Mouse (Mus musculus) lung, embryonic 14.5 days (tissue): ENCODE measurements at regions not wholly inside any gene's neighbourhood (a gene's known extent, or its start where the extent isn't known, plus 50 kb on each side); places are given as distances from the start of the nearest gene placed in this dataset.
"Not testable (repeated sequence)": the region's sequence is repeated elsewhere in the genome, so short reads cannot be mapped to it uniquely, and the experiment has no call there.

ENCODE experiments used
- ATAC-seq: fragments of 200-750 bp; cut with Nextera tagmentation; 2 replicates; pipeline ENCODE4 v1.8.0; 2017; ENCODE audit warnings: mild to moderate bottlenecking, moderate TSS enrichment, moderate library complexity; ENCODE audit not compliant: insufficient read depth
- DNase-seq: peaks from one replicate; pipeline ENCODE4 v3.0.0-alpha.2; 2015
- H3K27ac ChIP-seq: fragments of 300-500 bp; sonication (generic); 2 replicates; pipeline ENCODE4 v1.5.1; 2014; ENCODE audit warnings: low read depth, mild to moderate bottlenecking, moderate library complexity
- H3K27me3 ChIP-seq: fragments of 300-500 bp; sonication (generic); 2 replicates; pipeline ENCODE4 v1.6.1; 2014; ENCODE audit warnings: low read length, control low read depth; ENCODE audit not compliant: insufficient read depth
- H3K36me3 ChIP-seq: fragments of 300-500 bp; sonication (generic); 2 replicates; pipeline ENCODE4 v1.6.1; 2014; ENCODE audit warnings: control low read depth; ENCODE audit not compliant: insufficient read depth
- H3K4me1 ChIP-seq: fragments of 300-500 bp; sonication (generic); 2 replicates; pipeline ENCODE4 v1.6.1; 2014; ENCODE audit warnings: antibody characterized with exemption, control low read depth; ENCODE audit not compliant: insufficient read depth
- H3K4me2 ChIP-seq: fragments of 300-500 bp; sonication (generic); 2 replicates; pipeline ENCODE4 v1.6.1; 2014; ENCODE audit warnings: mild to moderate bottlenecking
- H3K4me3 ChIP-seq: fragments of 300-500 bp; sonication (generic); 2 replicates; pipeline ENCODE4 v1.5.1; 2014; ENCODE audit warnings: low read depth, low read length
- H3K9ac ChIP-seq: fragments of 300-500 bp; sonication (generic); 2 replicates; pipeline ENCODE4 v1.6.1; 2014
- H3K9me3 ChIP-seq: fragments of 300-500 bp; sonication (generic); 2 replicates; pipeline ENCODE4 v1.6.1; 2016; ENCODE audit warnings: low read depth, low read length, control low read depth
- CTCF ChIP-seq: IDR thresholded peaks from 2 replicates; pipeline ENCODE4 v1.5.1; 2016; ENCODE audit warnings: antibody characterized with exemption, low read depth
- WGBS: fragments of 180-500 bp; shearing (Covaris S2); extraction: QIAGEN DNeasy Blood & Tissue Kit; methylation state at CpG from one replicate; pipeline ENCODE4 v1.1.7; 2014; 5-methylcytosine and 5-hydroxymethylcytosine counted together

DNA sequence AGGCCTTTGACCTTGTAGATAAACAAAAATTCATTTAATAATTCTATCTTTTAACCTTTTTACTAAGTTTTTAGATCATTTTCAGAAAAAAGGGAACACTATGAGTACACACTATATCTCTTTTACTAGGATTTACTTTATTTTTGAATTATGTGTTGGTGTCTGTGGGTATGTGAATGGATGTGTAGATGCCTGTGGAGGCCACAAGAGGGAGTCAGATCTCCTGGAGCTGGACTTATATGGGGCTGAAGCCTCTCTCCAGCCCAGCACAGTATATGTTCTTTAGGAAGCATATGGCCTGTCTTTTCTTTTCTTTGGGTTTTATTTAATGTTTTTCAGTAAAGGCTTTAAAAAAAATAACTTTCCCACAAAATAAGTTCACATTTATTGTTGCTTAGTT, 162.0 kb downstream of the Kif26a start:
- no peaks in the 10 kb centered on the region for H3K4me1 ChIP-seq
- no peak overlapping the region for H3K9ac ChIP-seq
- no peaks in the 10 kb centered on the region for H3K36me3 ChIP-seq
- 0 out of 2 replicates have a peak, but pooled peaks cover 3% of the 10 kb centered on the region for H3K9me3 ChIP-seq
- peak; percentile 20; the same call in 1 of the 2 replicates for TF ChIP-seq CTCF
- ATAC-seq (no peak), DNase-seq (no peak)
- no peaks in the 10 kb centered on the region for H3K27me3 ChIP-seq
- H3K4me3 ChIP-seq = no peak overlapping the region
- H3K4me2 ChIP-seq = no peak overlapping the region
- H3K27ac ChIP-seq = no peak overlapping the region

DNA sequence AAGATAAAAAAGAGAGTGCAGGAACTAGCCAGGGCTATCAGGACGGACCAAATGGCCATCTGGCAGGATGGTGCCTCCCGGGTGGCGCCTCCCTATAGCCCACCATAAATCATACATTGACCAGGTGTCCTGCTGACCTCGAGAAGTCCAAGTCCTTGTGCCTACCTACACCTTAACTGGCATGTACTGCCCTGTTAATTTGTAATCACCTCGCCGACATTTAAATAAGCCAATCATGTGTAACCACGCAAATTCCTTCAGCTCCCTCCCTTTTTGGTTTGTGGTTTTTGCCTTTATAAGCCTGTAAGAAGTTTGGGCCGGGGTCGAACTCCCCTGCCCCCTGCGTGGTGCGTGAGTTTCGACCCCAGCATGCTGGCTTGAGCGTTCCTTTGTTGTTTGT, 163.1 kb downstream of the Kif26a start:
- not testable (repeated sequence) for H3K4me2 ChIP-seq, H3K4me1 ChIP-seq, H3K27me3 ChIP-seq, H3K9me3 ChIP-seq, ATAC-seq, H3K27ac ChIP-seq, H3K9ac ChIP-seq, H3K4me3 ChIP-seq, H3K36me3 ChIP-seq, DNase-seq
- WGBS = 83% methylated on average over 13 of the region's 13 CpGs

DNA sequence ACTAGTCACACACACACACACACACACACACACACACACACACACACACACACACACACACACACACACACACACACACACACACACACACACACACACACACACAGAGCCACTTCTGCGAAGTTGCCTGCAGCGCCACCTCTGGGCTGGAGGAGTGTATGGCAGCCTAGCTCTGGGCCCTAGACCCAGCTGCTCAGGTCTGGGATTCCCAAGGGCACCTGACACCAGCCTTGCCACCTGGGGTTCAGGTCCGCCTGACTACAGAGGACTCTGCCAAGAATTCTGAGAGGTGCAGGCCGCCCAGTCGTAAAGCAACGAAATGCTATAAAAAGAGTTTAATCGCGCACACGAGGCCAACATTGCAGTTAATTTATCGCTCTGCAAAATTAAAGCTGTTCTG, 163.8 kb downstream of the Kif26a start:
- Histone ChIP-seq H3K4me3 (no peak overlapping the region), H3K27me3 (no peaks in the 10 kb centered on the region), H3K9ac (no peak overlapping the region), H3K4me1 (no peaks in the 10 kb centered on the region), H3K36me3 (no peaks in the 10 kb centered on the region), H3K4me2 (no peak overlapping the region), H3K9me3 (0 out of 2 replicates have a peak, but pooled peaks cover 3% of the 10 kb centered on the region), H3K27ac (no peak overlapping the region)
- WGBS = 87% methylated on average over 10 of the region's 10 CpGs
- TF ChIP-seq CTCF = peak; percentile 55
- ATAC-seq = no peak
- DNase-seq = no peak

DNA sequence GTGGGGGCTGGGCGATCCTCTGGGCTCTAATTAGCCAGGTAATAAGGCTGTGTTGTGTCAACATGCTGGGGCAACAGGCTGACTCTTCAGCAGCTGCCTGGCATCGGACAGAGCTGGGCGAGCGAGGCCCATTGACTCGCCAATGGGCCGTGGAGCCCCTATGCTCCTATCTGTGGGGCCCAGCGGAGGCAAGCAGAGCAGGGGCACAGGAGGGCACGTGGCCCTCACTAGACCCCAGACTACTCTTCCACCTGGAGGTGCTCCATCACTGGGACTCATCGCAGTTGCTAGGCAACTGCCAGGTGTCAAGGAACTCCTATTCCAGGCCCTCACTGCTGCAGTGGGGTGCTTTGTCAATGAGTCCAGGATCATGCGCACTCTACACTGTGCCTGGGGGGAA, 164.7 kb downstream of the Kif26a start:
- H3K4me1 ChIP-seq = no peaks in the 10 kb centered on the region
- no peak overlapping the region for H3K4me3 ChIP-seq
- no peak overlapping the region for H3K9ac ChIP-seq
- no peak for DNase-seq
- H3K27ac ChIP-seq = no peak overlapping the region
- H3K36me3 ChIP-seq = no peaks in the 10 kb centered on the region
- 0 out of 2 replicates have a peak, but pooled peaks cover 3% of the 10 kb centered on the region for H3K9me3 ChIP-seq
- no peaks in the 10 kb centered on the region for H3K27me3 ChIP-seq
- H3K4me2 ChIP-seq = no peak overlapping the region
- no peak for TF ChIP-seq CTCF
- ATAC-seq = no peak; the same call in 1 of the 2 replicates
- WGBS = 71% methylated on average over 10 of the region's 10 CpGs

DNA sequence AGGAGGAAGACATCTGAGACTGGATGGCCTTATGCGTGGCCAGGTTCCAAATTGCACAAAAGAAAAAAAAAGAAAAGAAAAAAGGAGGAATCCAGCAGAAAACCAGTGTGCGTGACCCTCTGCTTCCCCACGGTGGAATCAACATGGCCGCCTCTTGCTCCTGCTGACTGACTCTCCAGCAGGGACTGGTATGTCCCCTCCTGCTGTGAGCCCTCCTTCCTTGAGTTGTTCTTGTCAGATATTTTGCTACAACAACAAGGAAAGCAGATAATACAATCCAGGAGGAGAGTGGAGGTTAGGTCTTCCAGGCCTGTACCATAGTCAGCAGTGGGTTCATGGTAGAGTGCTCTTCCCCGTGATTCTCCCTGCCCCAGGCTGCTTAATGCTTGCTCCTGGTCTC, 168.8 kb downstream of the Kif26a start:
- Histone ChIP-seq H3K9me3 (no peaks in the 10 kb centered on the region), H3K4me1 (no peaks in the 10 kb centered on the region), H3K4me3 (no peak overlapping the region), H3K9ac (no peak overlapping the region), H3K4me2 (no peak overlapping the region), H3K27ac (no peak overlapping the region), H3K27me3 (no peaks in the 10 kb centered on the region), H3K36me3 (no peaks in the 10 kb centered on the region)
- no peak for TF ChIP-seq CTCF
- ATAC-seq (no peak), DNase-seq (no peak)
- WGBS = 87% methylated on average over 5 of the region's 5 CpGs

DNA sequence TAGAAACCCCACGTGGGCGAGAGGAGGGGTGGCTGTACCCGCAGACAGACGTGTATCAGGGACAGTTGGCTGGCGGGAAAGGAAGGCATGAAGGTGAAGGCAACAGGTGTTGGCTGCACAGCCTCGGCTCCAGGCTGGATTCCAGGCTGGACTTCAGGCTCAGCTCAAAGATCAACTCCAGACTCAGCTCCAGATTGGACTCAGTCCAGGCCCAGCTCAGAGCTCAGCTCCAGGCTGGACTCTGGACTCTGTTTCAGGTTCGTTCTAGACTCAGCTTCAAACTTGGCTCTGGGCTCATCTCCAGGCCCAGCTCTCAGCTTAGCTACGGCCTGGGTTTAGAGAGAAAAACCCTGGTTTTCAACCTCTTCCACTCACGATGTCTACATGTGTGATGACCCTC, 171.2 kb downstream of the Kif26a start:
- 83% methylated on average over 9 of the region's 9 CpGs for WGBS
- no peaks in the 10 kb centered on the region for H3K36me3 ChIP-seq
- no peak overlapping the region for H3K9ac ChIP-seq

DNA sequence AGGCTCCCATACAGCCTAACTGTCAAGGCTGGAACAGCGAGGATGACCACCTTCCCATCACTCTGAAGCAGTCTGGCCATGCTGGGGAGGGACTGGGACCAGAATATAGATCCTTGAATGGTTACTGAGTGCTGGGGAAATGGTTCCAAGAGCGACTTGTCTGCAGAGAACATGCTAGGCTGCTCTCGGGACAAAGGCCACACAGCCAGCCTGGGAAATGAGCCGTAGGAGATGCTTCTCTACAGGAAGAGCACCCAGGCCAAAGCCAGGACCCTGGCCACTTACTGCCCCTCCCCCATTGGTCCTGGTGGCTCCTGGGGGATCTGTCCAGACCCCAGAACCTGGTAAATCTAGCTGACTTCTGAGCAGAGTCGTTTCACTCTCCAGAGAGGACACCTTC, 170.8 kb upstream of the A530016L24Rik start:
- ATAC-seq = no peak
- no peak for TF ChIP-seq CTCF

More for the DNA sequence above, 171.2 kb downstream of the Kif26a start:
- Histone ChIP-seq H3K4me3 (no peak overlapping the region), H3K27ac (no peak overlapping the region), H3K4me2 (no peak overlapping the region), H3K4me1 (no peaks in the 10 kb centered on the region), H3K27me3 (no peaks in the 10 kb centered on the region), H3K9me3 (no peaks in the 10 kb centered on the region)
- no peak for TF ChIP-seq CTCF
- ATAC-seq (no peak), DNase-seq (no peak)

DNA sequence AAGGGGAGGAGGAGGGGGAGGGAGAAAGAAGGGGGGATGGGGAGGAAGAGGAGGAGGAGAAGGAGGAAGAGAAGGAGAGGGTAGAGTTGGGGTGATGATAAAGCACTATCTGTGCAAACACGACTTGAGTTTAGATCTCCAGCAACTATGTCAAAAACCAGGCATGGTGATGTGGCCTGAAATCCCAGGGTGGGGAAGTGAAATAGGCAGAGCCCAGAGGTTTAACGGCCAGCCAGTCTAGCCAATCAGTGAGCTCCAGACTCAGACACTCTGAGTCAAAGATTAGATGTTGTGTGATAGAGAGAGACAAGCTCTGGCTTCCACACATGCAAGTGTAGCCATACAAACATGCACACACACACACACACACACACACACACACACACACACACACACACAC, 167.1 kb upstream of the A530016L24Rik start:
- H3K4me2 ChIP-seq = no peak overlapping the region
- no peaks in the 10 kb centered on the region for H3K27me3 ChIP-seq
- no peaks in the 10 kb centered on the region for H3K9me3 ChIP-seq
- DNase-seq (no peak), ATAC-seq (no peak)
- H3K4me3 ChIP-seq = no peak overlapping the region
- WGBS = 46% methylated on average over 2 of the region's 2 CpGs
- no peak overlapping the region for H3K27ac ChIP-seq
- no peaks in the 10 kb centered on the region for H3K4me1 ChIP-seq
- no peak overlapping the region for H3K9ac ChIP-seq
- no peaks in the 10 kb centered on the region for H3K36me3 ChIP-seq
- TF ChIP-seq CTCF = no peak

More for the DNA sequence above, 170.8 kb upstream of the A530016L24Rik start:
- WGBS = 76% methylated on average over 5 of the region's 5 CpGs
- H3K4me1 ChIP-seq = no peaks in the 10 kb centered on the region
- H3K36me3 ChIP-seq = no peaks in the 10 kb centered on the region
- no peak overlapping the region for H3K4me3 ChIP-seq
- no peak overlapping the region for H3K4me2 ChIP-seq
- no peak overlapping the region for H3K27ac ChIP-seq
- no peak overlapping the region for H3K9ac ChIP-seq
- H3K27me3 ChIP-seq = no peaks in the 10 kb centered on the region
- DNase-seq = no peak
- no peaks in the 10 kb centered on the region for H3K9me3 ChIP-seq
